Mouse (Mus musculus): Measurements from ENCODE around the gene Fryl. TPM values are rescaled to one million over a fixed set of nuclear protein-coding genes. Genes with fewer than 3 reads are reported as not detected.

Gene Fryl
- polyA plus RNA-seq (2015; fragmentation: Illumina TruSeq; extraction: RNeasy Lipid Tissue Mini Kit (QIAGEN cat#74804); ENCODE audit: low read depth, low replicate concordance): 31.2 TPM

GRCm38 (mm10) chr5:73256352-73257065 is at the start of gene Fryl:
Gene Fryl, minus strand, starts transcription at chr5:73256619.

DNA sequence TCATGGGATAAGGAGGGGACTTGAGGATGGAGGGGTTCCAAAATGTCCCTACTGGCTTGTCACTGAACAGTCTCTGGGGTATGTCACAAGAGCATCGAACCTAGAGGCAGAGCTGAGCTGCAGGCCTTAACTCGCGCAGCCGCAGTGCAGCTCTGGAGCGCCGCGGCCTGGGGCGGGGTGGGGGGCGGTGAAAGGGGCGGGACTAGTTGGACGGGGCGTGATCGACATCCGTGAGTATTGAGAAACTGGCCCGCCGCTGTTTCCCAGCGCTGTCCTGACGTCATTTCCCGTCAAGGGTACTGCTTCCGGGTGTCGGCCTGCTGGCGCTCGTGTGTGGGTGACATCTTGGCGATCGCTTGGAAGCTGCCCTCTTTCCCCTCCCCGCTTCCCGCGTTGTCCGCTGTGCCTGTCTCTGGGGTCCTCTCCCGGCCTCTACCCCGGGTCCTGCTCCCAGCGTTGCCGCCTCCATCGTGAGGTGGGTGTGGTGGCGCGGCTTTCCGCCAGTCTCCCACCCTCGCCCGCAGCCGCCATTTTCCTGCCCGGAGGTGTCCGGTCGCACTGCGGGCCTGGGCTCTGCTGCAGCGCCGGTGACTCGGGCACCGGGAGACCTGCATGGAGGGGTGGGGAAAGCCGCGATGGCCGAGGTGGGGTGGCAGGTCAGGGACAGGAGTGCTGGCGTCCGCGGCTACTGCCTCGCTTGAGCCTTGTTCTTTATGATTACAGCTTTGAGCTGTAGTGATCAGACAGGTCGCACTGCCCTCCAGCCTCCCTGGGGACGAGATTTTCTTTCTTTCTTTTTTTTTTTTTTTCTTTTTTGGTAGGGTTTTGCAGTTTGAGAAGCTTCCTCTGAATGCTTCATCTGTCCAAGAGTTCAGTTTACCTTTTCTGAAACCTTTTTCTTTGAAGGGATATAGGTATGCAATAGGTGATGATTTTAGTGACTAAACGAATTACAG is 36.4 kb upstream of the Fryl start, which contains the start of gene Ociad1:
Gene Ociad1, plus strand, starts transcription at position 283 of the 956 bp plus-strand sequence.

DNA sequence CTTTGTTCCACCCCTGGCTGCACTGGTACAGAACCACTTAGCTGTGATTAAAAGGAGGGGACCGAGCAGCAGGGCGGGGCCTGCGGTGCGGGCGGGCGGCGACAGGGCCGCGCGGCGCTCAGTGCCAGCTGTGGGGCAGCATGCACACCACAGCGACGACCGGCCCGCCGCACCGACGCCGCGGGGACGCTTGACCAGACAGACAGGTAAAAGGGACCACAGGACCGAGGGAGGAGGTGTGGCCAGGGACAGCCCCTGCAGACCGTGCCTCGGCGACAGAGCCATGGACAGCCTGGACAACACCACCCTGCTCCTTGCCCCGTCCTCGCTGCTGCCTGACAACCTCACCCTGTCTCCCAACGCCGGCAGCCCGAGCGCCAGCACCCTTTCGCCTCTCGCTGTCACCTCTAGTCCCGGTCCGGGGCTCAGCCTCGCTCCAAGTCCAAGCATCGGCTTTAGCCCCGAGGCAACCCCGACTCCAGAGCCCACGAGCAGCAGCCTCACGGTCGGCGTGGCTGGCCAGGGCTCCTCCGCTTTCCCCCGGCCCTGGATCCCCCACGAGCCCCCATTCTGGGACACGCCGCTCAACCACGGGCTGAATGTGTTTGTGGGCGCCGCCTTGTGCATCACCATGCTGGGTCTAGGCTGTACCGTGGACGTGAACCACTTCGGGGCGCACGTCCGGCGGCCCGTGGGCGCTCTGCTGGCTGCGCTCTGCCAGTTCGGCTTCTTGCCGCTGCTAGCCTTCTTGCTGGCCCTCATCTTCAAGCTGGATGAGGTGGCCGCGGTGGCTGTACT is 249.4 kb downstream of the Fryl start, which contains the start of gene Slc10a4:
Gene Slc10a4, plus strand, starts transcription at position 100 of the 798 bp plus-strand sequence.

GRCm38 (mm10) chr5:72974602-72975001 is 281.8 kb downstream of the Fryl start, which contains the start of gene Gm10135:
Gene Gm10135, minus strand, starts transcription at chr5:72974702.

Other genes starting within 250 kb of the Fryl start
- 7.2 TPM for gene Slc10a4, start 249.7 kb downstream of the Fryl start, polyA plus RNA-seq (2015; fragmentation: Illumina TruSeq; extraction: RNeasy Lipid Tissue Mini Kit (QIAGEN cat#74804); ENCODE audit: low read depth, low replicate concordance)
- 598 TPM for gene Ociad1, start 36.2 kb upstream of the Fryl start, polyA plus RNA-seq (2015; fragmentation: Illumina TruSeq; extraction: RNeasy Lipid Tissue Mini Kit (QIAGEN cat#74804); ENCODE audit: low read depth, low replicate concordance)
- 99.5 TPM for gene Ociad2, start 84.4 kb upstream of the Fryl start, polyA plus RNA-seq (2015; fragmentation: Illumina TruSeq; extraction: RNeasy Lipid Tissue Mini Kit (QIAGEN cat#74804); ENCODE audit: low read depth, low replicate concordance)
- gene Cwh43, start 149.5 kb upstream of the Fryl start, polyA plus RNA-seq (2015; fragmentation: Illumina TruSeq; extraction: RNeasy Lipid Tissue Mini Kit (QIAGEN cat#74804); ENCODE audit: low read depth, low replicate concordance): 1.7 TPM
- 78.7 TPM for gene Dcun1d4, start 224.4 kb upstream of the Fryl start, polyA plus RNA-seq (2015; fragmentation: Illumina TruSeq; extraction: RNeasy Lipid Tissue Mini Kit (QIAGEN cat#74804); ENCODE audit: low read depth, low replicate concordance)

All from brain, adult 10 weeks (tissue).